Mouse (Mus musculus) cerebellum, adult 2 months (tissue): Measurements from ENCODE around the gene Tomm7. TPM values are rescaled to one million over a fixed set of nuclear protein-coding genes. Genes with fewer than 3 reads are reported as not detected.
"Not testable (repeated sequence)": the region's sequence is repeated elsewhere in the genome, so short reads cannot be mapped to it uniquely, and the experiment has no call there.

Source experiments
- DNase-seq, 2 experiments: peaks; one replicate each; pipeline ENCODE4 v3.0.0; 2021
- H3K27ac ChIP-seq: fragments of 200-500 bp; 2 replicates; pipeline ENCODE4 v1.5.1; 2012; ENCODE audit warnings: low read length, control low read depth, inconsistent platforms; ENCODE audit not compliant: insufficient read depth
- H3K27me3 ChIP-seq: fragments of 200-500 bp; 2 replicates; pipeline ENCODE4 v1.6.1; 2012; ENCODE audit warnings: inconsistent platforms, mild to moderate bottlenecking, low read length, moderate library complexity; ENCODE audit not compliant: control insufficient read depth, insufficient read depth
- H3K4me1 ChIP-seq: fragments of 200-500 bp; 2 replicates; pipeline ENCODE4 v1.6.1; 2011; ENCODE audit warnings: low read length; ENCODE audit not compliant: control insufficient read depth, insufficient read depth
- H3K4me3 ChIP-seq: fragments of 200-500 bp; replicated peaks from 2 replicates; pipeline ENCODE3; 2011; ENCODE audit warnings: mild to moderate bottlenecking, low read depth, low read length, control low read depth; ENCODE audit not compliant: insufficient read depth
- CTCF ChIP-seq: fragments of 200-500 bp; IDR thresholded peaks from 2 replicates; pipeline ENCODE4 v1.5.1; 2011; ENCODE audit warnings: low read depth, mild to moderate bottlenecking, control low read depth, low read length, moderate library complexity, borderline replicate concordance; ENCODE audit not compliant: insufficient read depth
- POLR2A ChIP-seq: fragments of 200-500 bp; IDR thresholded peaks from 2 replicates; pipeline ENCODE4 v1.6.1; 2011; ENCODE audit warnings: low read length, control low read depth, borderline replicate concordance; ENCODE audit not compliant: insufficient read depth
- WGBS: fragments of 180-500 bp; shearing (Covaris S2); methylation state at CpG from one replicate; pipeline ENCODE4 v1.1.7; 2018; 5-methylcytosine and 5-hydroxymethylcytosine counted together
- polyA plus RNA-seq: library from polyadenylated mRNA; depleted of rRNA; stranded (reverse); fragments of >200 nt; gene quantifications from 2 replicates; pipeline ENCODE4 v1.2.3, GENCODE M21; 2012; rRNA removed

The Tomm7 gene
- 90.0 and 90.4 TPM in 2 replicates for polyA plus RNA-seq

DNA sequence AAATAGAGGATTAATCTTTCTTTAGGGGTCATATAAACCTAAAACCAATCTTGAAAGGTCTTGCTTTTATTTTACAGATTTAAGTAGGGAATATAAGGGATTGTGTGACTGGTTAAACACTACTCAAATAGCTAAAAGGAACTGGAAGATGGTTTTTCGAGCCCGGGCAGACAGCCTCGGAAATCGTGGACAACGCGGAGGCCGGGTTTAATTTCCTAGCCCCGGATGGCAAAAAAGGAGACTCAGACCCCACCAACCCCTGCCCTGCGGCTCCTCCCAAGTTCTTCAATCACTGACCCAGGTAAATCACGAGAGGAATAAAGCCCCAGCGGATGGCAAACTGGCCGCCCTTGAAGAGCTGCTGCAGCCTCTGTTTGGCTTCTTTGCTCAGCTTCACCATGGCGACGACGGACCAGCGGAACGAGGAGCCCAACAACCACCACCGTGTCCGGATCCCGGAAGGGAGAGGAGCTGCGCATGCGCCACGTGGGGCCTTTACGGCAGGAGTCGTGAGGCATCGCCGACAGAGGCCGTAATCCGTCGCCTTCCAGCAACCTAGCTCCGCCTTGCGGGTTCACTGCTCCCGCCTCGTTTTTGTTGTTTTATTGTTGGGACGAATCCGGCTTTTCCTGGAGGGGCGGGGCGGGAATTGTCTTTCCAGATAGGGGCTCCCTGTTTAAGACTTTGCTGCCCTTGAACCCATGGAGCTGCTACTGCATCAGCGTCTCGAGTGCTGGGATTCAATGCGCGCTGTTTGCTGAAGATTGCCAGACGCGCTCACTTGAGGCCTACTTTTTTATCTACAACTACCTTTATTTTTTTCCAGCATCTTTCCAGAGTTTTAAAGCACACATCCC is at the start of gene Tomm7:
Gene Tomm7 (minus strand): TSS at position 488 of the 857 bp plus-strand sequence.
- H3K27me3 ChIP-seq: no peaks in the 10 kb centered on the region
- WGBS: under 1% methylated on average over 44 of the region's 44 CpGs
- H3K27ac ChIP-seq: peak within 1 kb of the TSS; percentile 59; the same call in 1 of the 2 replicates
- H3K4me3 ChIP-seq: peak within 1 kb of the TSS; percentile 96
- peak; percentile 97 to 98 for DNase-seq
- TF ChIP-seq CTCF (no peak), POLR2A (peak; percentile 93)
- peaks cover 2% of the 10 kb centered on the region for H3K4me1 ChIP-seq

- Histone ChIP-seq H3K27me3 (no peaks in the 10 kb centered on the region), H3K27ac (no peak overlapping the region), H3K4me3 (no peak overlapping the region), H3K4me1 (peaks cover 18% of the 10 kb centered on the region)
- TF ChIP-seq CTCF (no peak), POLR2A (no peak)
- WGBS: 32% methylated on average over 5 of the region's 5 CpGs
- DNase-seq: peak; percentile 27 to 32
These were observed 49.3 kb upstream of the Tomm7 start for GRCm38 (mm10) chr5:23893156-23893863.

DNA sequence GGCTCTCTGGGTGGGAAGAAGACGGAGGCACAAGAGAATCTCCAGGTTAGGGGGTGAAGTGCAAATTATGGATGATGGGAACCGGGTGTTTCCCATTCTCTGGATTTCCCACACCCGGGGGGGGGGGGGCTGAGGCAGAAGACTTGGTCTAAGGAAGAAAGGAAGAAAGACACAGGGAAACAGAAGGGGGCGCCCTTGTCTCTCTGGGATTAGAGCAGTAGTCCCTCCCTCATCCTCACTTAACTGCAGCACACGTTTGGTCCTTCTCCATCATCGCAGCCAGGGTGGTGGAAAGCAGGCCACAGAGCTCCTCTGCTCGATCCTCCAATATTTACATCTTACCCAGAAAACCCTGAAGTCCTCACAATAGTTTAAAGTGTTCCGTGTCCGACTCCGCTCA is 46.8 kb upstream of the Tomm7 start:
- TF ChIP-seq POLR2A: no peak
- peak; percentile 24; the same call in 1 of the 2 replicates for TF ChIP-seq CTCF
- Histone ChIP-seq H3K4me3 (no peak overlapping the region), H3K27me3 (no peaks in the 10 kb centered on the region), H3K27ac (no peak overlapping the region), H3K4me1 (peaks cover 18% of the 10 kb centered on the region)
- WGBS: 50% methylated on average over 10 of the region's 10 CpGs
- peak; percentile 17 to 21 for DNase-seq

GRCm38 (mm10) chr5:23889461-23889860 is 45.5 kb upstream of the Tomm7 start:
- no peaks in the 10 kb centered on the region for H3K27me3 ChIP-seq
- TF ChIP-seq CTCF: no peak
- TF ChIP-seq POLR2A: no peak
- peaks cover 13% of the 10 kb centered on the region for H3K4me1 ChIP-seq
- H3K27ac ChIP-seq: no peak overlapping the region
- no peak for DNase-seq
- 77% methylated on average over 4 of the region's 4 CpGs for whole genome bisulfite sequencing
- no peak overlapping the region for H3K4me3 ChIP-seq

- H3K27ac ChIP-seq: no peak overlapping the region
- no peak overlapping the region for H3K4me3 ChIP-seq
- no peaks in the 10 kb centered on the region for H3K4me1 ChIP-seq
- WGBS: 77% methylated on average over 3 of the region's 3 CpGs
- no peak for DNase-seq
- H3K27me3 ChIP-seq: no peaks in the 10 kb centered on the region
- TF ChIP-seq POLR2A: no peak
- TF ChIP-seq CTCF: no peak
These were observed 43.1 kb upstream of the Tomm7 start for GRCm38 (mm10) chr5:23887111-23887510.

GRCm38 (mm10) chr5:23874457-23874856 is 30.5 kb upstream of the Tomm7 start:
- Histone ChIP-seq H3K27ac (no peak overlapping the region), H3K4me3 (no peak overlapping the region), H3K27me3 (no peaks in the 10 kb centered on the region), H3K4me1 (no peaks in the 10 kb centered on the region)
- 68% methylated on average over 5 of the region's 5 CpGs for WGBS
- TF ChIP-seq CTCF (no peak), POLR2A (no peak)
- DNase-seq: no peak

- H3K27ac ChIP-seq: no peak overlapping the region
- no peak for DNase-seq
These were observed 28.6 kb upstream of the Tomm7 start for GRCm38 (mm10) chr5:23872586-23872985.

GRCm38 (mm10) chr5:23871323-23871722 is 27.4 kb upstream of the Tomm7 start:
- H3K27me3 ChIP-seq, H3K4me1 ChIP-seq, H3K27ac ChIP-seq, DNase-seq, H3K4me3 ChIP-seq: not testable (repeated sequence)
- WGBS: 93% methylated on average over 2 of the region's 2 CpGs

More at GRCm38 (mm10) chr5:23872586-23872985, 28.6 kb upstream of the Tomm7 start:
- Histone ChIP-seq H3K4me3 (no peak overlapping the region), H3K27me3 (no peaks in the 10 kb centered on the region), H3K4me1 (no peaks in the 10 kb centered on the region)
- WGBS: 82% methylated on average over 6 of the region's 6 CpGs
- no peak for TF ChIP-seq CTCF
- TF ChIP-seq POLR2A: no peak
